Mouse (Mus musculus) heart, postnatal 10 days (tissue): ENCODE measurements around the gene Armc9. TPM values are rescaled to one million over a fixed set of nuclear protein-coding genes. Genes with fewer than 3 reads are reported as not detected.
A peak's percentile ranks its signal among the peaks of the same experiment; 100 is the strongest.

Experiments
- DNase-seq, 2 experiments: peaks; one replicate each; pipeline ENCODE4 v3.0.0; 2021
- intact Hi-C: fragments of 180-260 bp; cut with DNase I; formaldehyde crosslinking; loops from one replicate; pipeline ENCODE4 v1.15.1; 2025
- total RNA-seq, 2 experiments: library from RNA; stranded (reverse); gene quantifications; 2 replicates each; pipeline ENCODE4 v1.2.3; 2021

The Armc9 gene
- 1 to 10 TPM; 5.2 to 5.7 TPM for total RNA-seq

GRCm38 (mm10) chr1:86154133-86154823 lies at the start of gene Armc9:
Gene Armc9 (plus strand): TSS chr1:86154780.
- DNase-seq: peak; percentile 96 to 97
- intact Hi-C loops: no loop called here

- no peak for DNase-seq
- intact Hi-C loops: no loop called here
These were observed 49.5 kb upstream of the Armc9 start for GRCm38 (mm10) chr1:86105054-86105453.

GRCm38 (mm10) chr1:86111779-86112178 lies 42.8 kb upstream of the Armc9 start, which contains the start of gene Htr2b:
Gene Htr2b (minus strand): TSS chr1:86111970.
- intact Hi-C loops: no loop called here
- DNase-seq: peak; percentile 69 to 75

- intact Hi-C loops: no loop called here
- no peak for DNase-seq
These were observed 40.4 kb upstream of the Armc9 start for GRCm38 (mm10) chr1:86114141-86114540.

- intact Hi-C loops: no loop called here
- no peak for DNase-seq
These were observed 35.0 kb upstream of the Armc9 start for GRCm38 (mm10) chr1:86119549-86119948.

GRCm38 (mm10) chr1:86126036-86126435 lies 28.5 kb upstream of the Armc9 start:
- intact Hi-C loops: no loop called here
- DNase-seq: no peak

GRCm38 (mm10) chr1:86133337-86133736 lies 21.2 kb upstream of the Armc9 start, which contains the start of gene Gm21972:
Gene Gm21972 (plus strand): TSS chr1:86133637.
- intact Hi-C loops: no loop called here
- DNase-seq: no peak

GRCm38 (mm10) chr1:86135315-86135714 lies 19.3 kb upstream of the Armc9 start:
- DNase-seq: no peak

GRCm38 (mm10) chr1:86141081-86141480 lies 13.5 kb upstream of the Armc9 start:
- intact Hi-C loops: no loop called here

More at GRCm38 (mm10) chr1:86135315-86135714, 19.3 kb upstream of the Armc9 start:
- intact Hi-C loops: no loop called here

GRCm38 (mm10) chr1:86143165-86143564 lies 11.4 kb upstream of the Armc9 start:
- intact Hi-C loops: no loop called here
- peak in 1 of 2 experiments; percentile 5 for DNase-seq

More at GRCm38 (mm10) chr1:86141081-86141480, 13.5 kb upstream of the Armc9 start:
- no peak for DNase-seq

- intact Hi-C loops: no loop called here
- peak in 1 of 2 experiments; percentile 15 for DNase-seq
These were observed 10.3 kb upstream of the Armc9 start for GRCm38 (mm10) chr1:86144001-86144944.

GRCm38 (mm10) chr1:86146293-86146692 lies 8.3 kb upstream of the Armc9 start:
- DNase-seq: no peak

GRCm38 (mm10) chr1:86147557-86147956 lies 7.0 kb upstream of the Armc9 start:
- intact Hi-C loops: no loop called here

More at GRCm38 (mm10) chr1:86146293-86146692, 8.3 kb upstream of the Armc9 start:
- intact Hi-C loops: no loop called here

GRCm38 (mm10) chr1:86148161-86148560 lies 6.4 kb upstream of the Armc9 start:
- intact Hi-C loops: no loop called here
- DNase-seq: no peak

More at GRCm38 (mm10) chr1:86147557-86147956, 7.0 kb upstream of the Armc9 start:
- no peak for DNase-seq

- DNase-seq: no peak
- intact Hi-C loops: no loop called here
These were observed 3.7 kb upstream of the Armc9 start for GRCm38 (mm10) chr1:86150929-86151328.

GRCm38 (mm10) chr1:86151376-86151775 lies 3.2 kb upstream of the Armc9 start:
- no peak for DNase-seq
- intact Hi-C loops: no loop called here

- intact Hi-C loops: no loop called here
- no peak for DNase-seq
These were observed 2.0 kb upstream of the Armc9 start for GRCm38 (mm10) chr1:86152618-86153017.

- intact Hi-C loops: no loop called here
- DNase-seq: no peak
These were observed 214 bp downstream of the Armc9 start for GRCm38 (mm10) chr1:86154824-86155164.

- DNase-seq: no peak
These were observed 1.5 kb downstream of the Armc9 start for GRCm38 (mm10) chr1:86156075-86156474.

GRCm38 (mm10) chr1:86156595-86156994 lies 2.0 kb downstream of the Armc9 start:
- intact Hi-C loops: no loop called here
- no peak for DNase-seq

More at GRCm38 (mm10) chr1:86156075-86156474, 1.5 kb downstream of the Armc9 start:
- intact Hi-C loops: no loop called here

- intact Hi-C loops: no loop called here
- no peak for DNase-seq
These were observed 5.5 kb downstream of the Armc9 start for GRCm38 (mm10) chr1:86160059-86160458.
